ENCODE assay signal across 18 mouse cellular contexts in the genomic region with DNA sequence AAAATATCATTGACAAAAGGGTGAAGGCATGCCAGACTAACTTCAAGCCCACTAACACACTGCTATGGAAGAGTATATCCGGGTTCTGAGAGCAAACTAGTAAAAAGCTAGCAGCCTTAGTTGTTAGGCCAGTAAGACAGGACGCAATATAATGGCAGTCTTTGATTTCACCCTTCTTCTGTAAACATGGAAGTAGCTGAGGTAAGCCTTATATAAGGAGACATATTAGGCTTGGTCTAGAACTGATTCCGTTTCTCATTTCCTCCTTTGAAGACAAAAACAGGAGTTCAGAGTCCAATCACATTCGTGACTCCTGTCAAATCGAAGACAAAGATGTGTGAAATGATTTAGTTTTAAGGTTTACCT. TPM values are rescaled to one million over a fixed set of nuclear protein-coding genes. Genes with fewer than 3 reads are reported as not detected.
DNase-seq lines count a peak whose midpoint lies in the region; ATAC-seq and TF ChIP-seq lines count a peak whose summit lies in the region.
"Had no signal": no experiment of that assay in that cellular context is flagged by ENCODE, and none has a peak within 500 bp of the region (broad histone marks: within the 10 kb centered on the region; RNA-seq: fewer than 3 reads in every experiment).

No protein-coding gene starts in this region.

- peak overlapping the region; percentile 55; the same call in 1 of the 2 replicates for H3K4me2 ChIP-seq in kidney, embryonic 15.5 days

- H3K27ac ChIP-seq in gastrocnemius, adult 2 months, result peak overlapping the region; percentile 73
- peak overlapping the region; percentile 58; the same call in 1 of the 2 replicates for H3K27ac ChIP-seq in kidney, embryonic 15.5 days
- peak overlapping the region; percentile 73; the same call in 1 of the 2 replicates for H3K27ac ChIP-seq in spleen, adult 2 months (ENCODE audit: insufficient read depth, low read length)
- H3K27ac ChIP-seq: midbrain, embryonic 15.5 days; neural tube, embryonic 12.5 days had no signal

- H3K9ac ChIP-seq in kidney, embryonic 15.5 days, result no peak overlapping the region
- H3K9ac ChIP-seq: midbrain, embryonic 15.5 days; neural tube, embryonic 12.5 days had no signal

- 70% methylated on average over 5 of the region's 5 CpGs for WGBS in kidney, embryonic 15.5 days
- 33% methylated on average over 5 of the region's 5 CpGs for WGBS in spleen, adult 2 months

- H3K36me3 ChIP-seq in kidney, embryonic 15.5 days, result no peaks in the 10 kb centered on the region
- no peaks in the 10 kb centered on the region for H3K36me3 ChIP-seq in spleen, adult 2 months (ENCODE audit: control insufficient read depth, insufficient read depth, low read length)
- H3K36me3 ChIP-seq: midbrain, embryonic 15.5 days; neural tube, embryonic 12.5 days had no signal

- intact Hi-C loops in gastrocnemius, adult 2 months (cut with DNase I), result no loop called here

- no peak for ATAC-seq in kidney, embryonic 15.5 days (replicated peaks; ENCODE audit: low FRiP score)
- ATAC-seq: forebrain, embryonic 16.5 days; midbrain, embryonic 15.5 days had no signal

- no peak for TF ChIP-seq POLR2A in spleen, adult 2 months (IDR thresholded peaks at IDR 0.05; ENCODE audit: low read depth, low read length)

- peak overlapping the region; percentile 60 for H3K4me3 ChIP-seq in gastrocnemius, adult 2 months
- H3K4me3 ChIP-seq in kidney, embryonic 15.5 days (replicated peaks), result no peak overlapping the region
- H3K4me3 ChIP-seq in spleen, adult 2 months (ENCODE audit: extremely low read depth, insufficient read depth, insufficient read length), result no peak overlapping the region
- H3K4me3 ChIP-seq: neural tube, embryonic 12.5 days had no signal

- peaks cover 12% of the 10 kb centered on the region; the same call in 1 of the 2 replicates for H3K4me1 ChIP-seq in kidney, embryonic 15.5 days
- peaks cover 7% of the 10 kb centered on the region for H3K4me1 ChIP-seq in spleen, adult 2 months (ENCODE audit: control insufficient read depth, insufficient read depth, insufficient read length)
- H3K4me1 ChIP-seq: midbrain, embryonic 15.5 days; neural tube, embryonic 12.5 days had no signal

- no peaks in the 10 kb centered on the region for H3K27me3 ChIP-seq in kidney, embryonic 15.5 days
- no peaks in the 10 kb centered on the region for H3K27me3 ChIP-seq in spleen, adult 2 months (ENCODE audit: control insufficient read depth, insufficient read depth, low read length)
- H3K27me3 ChIP-seq: midbrain, embryonic 15.5 days; neural tube, embryonic 12.5 days had no signal

- H3K9me3 ChIP-seq in kidney, embryonic 15.5 days (replicated peaks), result no peaks in the 10 kb centered on the region
- H3K9me3 ChIP-seq: midbrain, embryonic 15.5 days; neural tube, embryonic 12.5 days had no signal

- DNase-seq in gastrocnemius, adult 2 months, result no peak
- no peak for DNase-seq in gastrocnemius, adult 8-10 months (ENCODE audit: low spot score in 2 of 2)
- DNase-seq in kidney, postnatal 10 days, result no peak
- DNase-seq in spleen, adult 2 months (ENCODE audit: low read depth in 1 of 2, low spot score in 2 of 2), result no peak
- DNase-seq in spleen, postnatal 14 days (ENCODE audit: low spot score in 2 of 2), result no peak
- DNase-seq in urinary bladder, adult 2 months (ENCODE audit: low spot score), result no peak
- no peak for DNase-seq in thymus, postnatal 36 days
- DNase-seq: gastrocnemius, postnatal 36 days; lung, postnatal 36 days; retina, postnatal 1 day; thymus, adult 18-20 months had no signal

- TF ChIP-seq CTCF in gastrocnemius, adult 2 months (IDR thresholded peaks at IDR 0.05), result no peak
- no peak for TF ChIP-seq CTCF in spleen, adult 2 months (IDR thresholded peaks at IDR 0.05; ENCODE audit: extremely low read depth, insufficient read depth, insufficient read length, insufficient replicate concordance)

RNA-seq across cellular contexts. Expression of a gene that starts 7.4 kb away (rescaled TPM):
- 10 to 100 TPM; 41.2 to 56.3 TPM for total RNA-seq in gastrocnemius, adult 2 months (2021)
- total RNA-seq in gastrocnemius, adult 8-10 months (2022), result 10 to 100 TPM; 57.5 to 61.6 (median 57.9) TPM
- polyA plus RNA-seq in kidney, embryonic 15.5 days (2015; fragmentation: Nextera tagmentation; extraction: Ambion mirVana), result 24.8 and 28.4 TPM in 2 replicates
- polyA plus RNA-seq in spleen, adult 2 months (2012; rRNA removed), result 2.4 and 2.5 TPM in 2 replicates
- 14.6 and 16.6 TPM in 2 replicates for polyA plus RNA-seq in urinary bladder, adult 2 months (2012; rRNA removed)

RNA-seq across cellular contexts. Expression of a gene that starts 55.0 kb away (rescaled TPM):
- total RNA-seq in gastrocnemius, adult 2 months (2021), result not detected
- not detected for total RNA-seq in gastrocnemius, adult 8-10 months (2022)
- polyA plus RNA-seq in kidney, embryonic 15.5 days (2015; fragmentation: Nextera tagmentation; extraction: Ambion mirVana), result 0.09 TPM in 1 of 2 replicates, not detected in the other
- polyA plus RNA-seq in spleen, adult 2 months (2012; rRNA removed), result not detected in 2 replicates
- polyA plus RNA-seq in urinary bladder, adult 2 months (2012; rRNA removed), result not detected in 2 replicates
- total RNA-seq: adrenal gland, postnatal 36 days; gastrocnemius, postnatal 36 days; left cerebral cortex, postnatal 25 days had no signal
- polyA plus RNA-seq: forebrain, embryonic 16.5 days; large intestine, adult 2 months; midbrain, embryonic 15.5 days; neural tube, embryonic 12.5 days had no signal
